Mouse (Mus musculus) cortical plate, adult 2 months (tissue): ENCODE results near the gene Abca2.

ENCODE experiments used
- CTCF ChIP-seq: fragments of 200-500 bp; IDR thresholded peaks from 2 replicates; pipeline ENCODE4 v1.5.1; 2011; ENCODE audit warnings: mild to moderate bottlenecking, control low read depth, low read length; ENCODE audit not compliant: insufficient read depth; ENCODE audit errors: extremely low read depth
- POLR2A ChIP-seq: fragments of 200-500 bp; IDR thresholded peaks from 2 replicates; pipeline ENCODE4 v1.6.1; 2011; ENCODE audit warnings: mild to moderate bottlenecking, low read length, control low read depth; ENCODE audit not compliant: insufficient read depth; ENCODE audit errors: extremely low read depth

GRCm38 (mm10) chr2:25484901-25485647 lies 56.6 kb downstream of the Abca2 start:
- TF ChIP-seq POLR2A (no peak), CTCF (no peak)
